Mouse (Mus musculus): ENCODE data around the gene Tmem266.

The Tmem266 gene

GRCm38 (mm10) chr9:55329401-55329800 lies 2.7 kb downstream of the Tmem266 start:
- no peak for DNase-seq (ENCODE audit: low spot score in 2 of 2)

- DNase-seq (ENCODE audit: low spot score in 2 of 2) = no peak
Measured at GRCm38 (mm10) chr9:55332476-55332875, 5.8 kb downstream of the Tmem266 start.

- DNase-seq (ENCODE audit: low spot score in 2 of 2) = no peak
Measured at GRCm38 (mm10) chr9:55332949-55333348, 6.2 kb downstream of the Tmem266 start.

GRCm38 (mm10) chr9:55344165-55344564 lies 17.5 kb downstream of the Tmem266 start:
- DNase-seq (ENCODE audit: low spot score in 2 of 2) = no peak

- DNase-seq (ENCODE audit: low spot score in 2 of 2) = no peak
Measured at GRCm38 (mm10) chr9:55345332-55345731, 18.6 kb downstream of the Tmem266 start.

- no peak for DNase-seq (ENCODE audit: low spot score in 2 of 2)
Measured at GRCm38 (mm10) chr9:55348664-55349063, 22.0 kb downstream of the Tmem266 start.

- DNase-seq (ENCODE audit: low spot score in 2 of 2) = no peak
Measured at GRCm38 (mm10) chr9:55354686-55355085, 28.0 kb downstream of the Tmem266 start.

- DNase-seq (ENCODE audit: low spot score in 2 of 2) = no peak
Measured at GRCm38 (mm10) chr9:55355270-55355834, 28.6 kb downstream of the Tmem266 start.

GRCm38 (mm10) chr9:55357164-55357563 lies 30.5 kb downstream of the Tmem266 start:
- DNase-seq (ENCODE audit: low spot score in 2 of 2) = no peak

- DNase-seq (ENCODE audit: low spot score in 2 of 2) = no peak
Measured at GRCm38 (mm10) chr9:55360372-55360771, 33.7 kb downstream of the Tmem266 start.

GRCm38 (mm10) chr9:55360861-55361260 lies 34.1 kb downstream of the Tmem266 start:
- no peak for DNase-seq (ENCODE audit: low spot score in 2 of 2)

GRCm38 (mm10) chr9:55361969-55362368 lies 35.3 kb downstream of the Tmem266 start:
- DNase-seq (ENCODE audit: low spot score in 2 of 2) = no peak

- no peak for DNase-seq (ENCODE audit: low spot score in 2 of 2)
Measured at GRCm38 (mm10) chr9:55363707-55364106, 37.0 kb downstream of the Tmem266 start.

GRCm38 (mm10) chr9:55368011-55368410 lies 41.3 kb downstream of the Tmem266 start:
- DNase-seq (ENCODE audit: low spot score in 2 of 2) = no peak

GRCm38 (mm10) chr9:55371908-55372307 lies 45.2 kb downstream of the Tmem266 start:
- no peak for DNase-seq (ENCODE audit: low spot score in 2 of 2)

- DNase-seq (ENCODE audit: low spot score in 2 of 2) = no peak
Measured at GRCm38 (mm10) chr9:55377603-55378250, 51.0 kb downstream of the Tmem266 start.

GRCm38 (mm10) chr9:55381456-55381855 lies 54.7 kb downstream of the Tmem266 start:
- no peak for DNase-seq (ENCODE audit: low spot score in 2 of 2)

GRCm38 (mm10) chr9:55382441-55382840 lies 55.7 kb downstream of the Tmem266 start:
- peak in 1 of 2 experiments; percentile 45 for DNase-seq (ENCODE audit: low spot score in 2 of 2)

- DNase-seq (ENCODE audit: low spot score in 2 of 2) = no peak
Measured at GRCm38 (mm10) chr9:55386117-55386516, 59.4 kb downstream of the Tmem266 start.

GRCm38 (mm10) chr9:55387862-55388505 lies 61.3 kb downstream of the Tmem266 start:
- peak in 1 of 2 experiments; percentile 20 for DNase-seq (ENCODE audit: low spot score in 2 of 2)

- DNase-seq (ENCODE audit: low spot score in 2 of 2) = peak; percentile 15 to 69
Measured at GRCm38 (mm10) chr9:55391909-55392658, 65.4 kb downstream of the Tmem266 start.

GRCm38 (mm10) chr9:55395650-55396049 lies 68.9 kb downstream of the Tmem266 start:
- no peak for DNase-seq (ENCODE audit: low spot score in 2 of 2)

All from thymus, postnatal 10 days (tissue).